Mouse (Mus musculus) thymus, adult 2 months (tissue): Measurements from ENCODE around the gene Adcy3. TPM values are rescaled to one million over a fixed set of nuclear protein-coding genes. Genes with fewer than 3 reads are reported as not detected.

Experiments
- DNase-seq: peaks from one replicate; pipeline ENCODE4 v3.0.0; 2021
- H3K27ac ChIP-seq: fragments of 200-500 bp; 2 replicates; pipeline ENCODE4 v1.5.1; 2012; ENCODE audit warnings: low read length, control low read depth; ENCODE audit not compliant: control insufficient read depth, insufficient read depth
- H3K27me3 ChIP-seq: fragments of 200-500 bp; 2 replicates; pipeline ENCODE4 v1.6.1; 2012; ENCODE audit warnings: mild to moderate bottlenecking, low read length, moderate library complexity, mixed read lengths; ENCODE audit not compliant: control insufficient read depth, insufficient read depth
- H3K36me3 ChIP-seq: fragments of 200-500 bp; 2 replicates; pipeline ENCODE4 v1.6.1; 2012; ENCODE audit warnings: mild to moderate bottlenecking, low read length, moderate library complexity; ENCODE audit not compliant: control insufficient read depth, insufficient read depth
- H3K4me1 ChIP-seq: fragments of 200-500 bp; replicated peaks from 2 replicates; pipeline ENCODE4 v1.6.1; 2012; ENCODE audit warnings: low read length; ENCODE audit not compliant: control insufficient read depth, insufficient read depth
- H3K4me3 ChIP-seq: fragments of 200-500 bp; 2 replicates; pipeline ENCODE4 v1.5.1; 2012; ENCODE audit warnings: mild to moderate bottlenecking, low read length, control low read depth, moderate library complexity; ENCODE audit not compliant: control insufficient read depth, insufficient read depth
- CTCF ChIP-seq: fragments of 200-500 bp; IDR thresholded peaks from 2 replicates; pipeline ENCODE4 v1.5.1; 2012; ENCODE audit warnings: mild to moderate bottlenecking, control low read depth, low read length, moderate library complexity, borderline replicate concordance; ENCODE audit not compliant: control insufficient read depth, poor library complexity, insufficient read depth; ENCODE audit errors: extremely low read depth
- POLR2A ChIP-seq: fragments of 200-500 bp; IDR thresholded peaks from 2 replicates; pipeline ENCODE4 v1.6.1; 2012; ENCODE audit warnings: mild to moderate bottlenecking, low read length, control low read depth, moderate library complexity; ENCODE audit not compliant: control insufficient read depth, poor library complexity, insufficient read depth; ENCODE audit errors: extremely low read depth
- WGBS: fragments of 180-500 bp; shearing (Covaris S2); methylation state at CpG from one replicate; pipeline ENCODE4 v1.1.7; 2018; 5-methylcytosine and 5-hydroxymethylcytosine counted together
- polyA plus RNA-seq: library from polyadenylated mRNA; depleted of rRNA; stranded (reverse); fragments of >200 nt; gene quantifications from 2 replicates; pipeline ENCODE4 v1.2.3, GENCODE M21; 2012; rRNA removed

Adcy3 gene
- polyA plus RNA-seq, 1 experiment, result 20.8 TPM

- Histone ChIP-seq H3K36me3 (peaks cover 6% of the 10 kb centered on the region), H3K27ac (no peak overlapping the region), H3K4me1 (no peaks in the 10 kb centered on the region), H3K27me3 (no peaks in the 10 kb centered on the region), H3K4me3 (no peak overlapping the region)
- no peak for TF ChIP-seq CTCF
- TF ChIP-seq POLR2A, result no peak
- DNase-seq, result no peak
- 93% methylated on average over 10 of the region's 10 CpGs for WGBS
Measured at GRCm38 (mm10) chr12:4245742-4246141, 112.8 kb downstream of the Adcy3 start.

DNA sequence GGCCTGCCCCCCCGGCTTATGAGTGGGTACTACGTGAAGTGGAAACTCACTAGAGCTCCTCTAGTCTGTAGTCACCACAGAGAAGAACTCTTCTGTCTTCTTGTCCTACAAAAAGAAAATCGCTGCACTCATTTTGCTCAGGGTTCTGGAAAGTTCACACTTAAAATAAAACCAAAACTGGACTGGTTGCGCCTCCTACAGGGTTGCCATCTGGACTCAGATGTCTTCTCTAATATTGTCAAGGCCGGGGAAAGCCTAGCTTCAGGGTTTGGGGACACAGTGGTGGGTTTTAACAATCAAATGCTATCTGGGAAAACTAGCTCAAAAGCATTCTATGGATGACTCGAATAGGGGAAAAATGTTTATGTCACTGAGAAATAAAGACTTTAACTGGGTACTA is 116.9 kb downstream of the Adcy3 start:
- Histone ChIP-seq H3K4me3 (no peak overlapping the region), H3K4me1 (no peaks in the 10 kb centered on the region), H3K27me3 (no peaks in the 10 kb centered on the region), H3K27ac (no peak overlapping the region), H3K36me3 (peaks cover 15% of the 10 kb centered on the region)
- no peak for DNase-seq
- TF ChIP-seq POLR2A, result no peak
- TF ChIP-seq CTCF, result no peak
- WGBS, result 96% methylated on average over 6 of the region's 6 CpGs

GRCm38 (mm10) chr12:4252742-4253655 is 120.1 kb downstream of the Adcy3 start:
- DNase-seq, result no peak
- no peak overlapping the region for H3K27ac ChIP-seq
- H3K4me1 ChIP-seq, result no peaks in the 10 kb centered on the region
- H3K4me3 ChIP-seq, result no peak overlapping the region
- H3K36me3 ChIP-seq, result 0 out of 2 replicates have a peak, but pooled peaks cover 8% of the 10 kb centered on the region
- TF ChIP-seq POLR2A (no peak), CTCF (no peak)
- H3K27me3 ChIP-seq, result no peaks in the 10 kb centered on the region
- WGBS, result 97% methylated on average over 16 of the region's 16 CpGs

Other genes starting within 250 kb of the Adcy3 start
- 2.7 and 3.9 TPM in 2 replicates for gene Pomc, start 178.2 kb upstream of the Adcy3 start, polyA plus RNA-seq
- 1.5 TPM in 2 replicates for gene Efr3b, start 94.2 kb upstream of the Adcy3 start, polyA plus RNA-seq
- gene Dnajc27, start 50.5 kb upstream of the Adcy3 start, polyA plus RNA-seq, result 8.9 and 9.4 TPM in 2 replicates
- 5.5 and 6.2 TPM in 2 replicates for gene Ptrhd1, start 100.9 kb downstream of the Adcy3 start, polyA plus RNA-seq
- gene Cenpo, start 101.2 kb downstream of the Adcy3 start, polyA plus RNA-seq, result 30.9 and 33.8 TPM in 2 replicates